Mouse (Mus musculus) right cerebral cortex, adult 18-20 months (tissue): ENCODE measurements at regions not wholly inside any gene's neighbourhood (a gene's known extent, or its start where the extent isn't known, plus 50 kb on each side); places are given as distances from the start of the nearest gene placed in this dataset.

Experiments used
- DNase-seq: peaks from one replicate; pipeline ENCODE4 v3.0.0; 2022; ENCODE audit warnings: mixed read lengths

- peak; percentile 33 for DNase-seq
Observed at GRCm38 (mm10) chr10:84048706-84049105, 326.0 kb downstream of the 1500009L16Rik start.

DNA sequence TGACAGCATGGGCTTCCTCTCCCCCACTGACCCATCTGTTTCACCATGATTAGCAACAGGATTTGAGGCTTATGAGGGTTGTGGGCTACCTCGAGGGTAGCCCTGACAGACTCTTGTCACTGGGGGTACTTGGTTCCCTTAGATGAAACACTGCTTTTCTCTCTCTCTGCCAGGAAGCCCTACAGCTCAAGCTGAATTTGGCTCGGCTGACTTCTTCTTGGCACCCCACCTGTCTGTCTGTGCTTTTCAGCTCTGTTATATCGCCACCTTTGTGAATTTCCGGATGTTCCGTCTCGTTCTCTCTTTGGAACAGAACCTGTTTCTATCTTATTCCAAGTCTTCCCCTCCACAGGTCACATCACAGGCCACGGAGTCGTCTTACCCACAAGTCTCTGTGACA, 330.0 kb downstream of the 1500009L16Rik start:
- DNase-seq: no peak

- DNase-seq: peak; percentile 48
Observed at GRCm38 (mm10) chr10:84054551-84055336, 332.1 kb downstream of the 1500009L16Rik start.

DNA sequence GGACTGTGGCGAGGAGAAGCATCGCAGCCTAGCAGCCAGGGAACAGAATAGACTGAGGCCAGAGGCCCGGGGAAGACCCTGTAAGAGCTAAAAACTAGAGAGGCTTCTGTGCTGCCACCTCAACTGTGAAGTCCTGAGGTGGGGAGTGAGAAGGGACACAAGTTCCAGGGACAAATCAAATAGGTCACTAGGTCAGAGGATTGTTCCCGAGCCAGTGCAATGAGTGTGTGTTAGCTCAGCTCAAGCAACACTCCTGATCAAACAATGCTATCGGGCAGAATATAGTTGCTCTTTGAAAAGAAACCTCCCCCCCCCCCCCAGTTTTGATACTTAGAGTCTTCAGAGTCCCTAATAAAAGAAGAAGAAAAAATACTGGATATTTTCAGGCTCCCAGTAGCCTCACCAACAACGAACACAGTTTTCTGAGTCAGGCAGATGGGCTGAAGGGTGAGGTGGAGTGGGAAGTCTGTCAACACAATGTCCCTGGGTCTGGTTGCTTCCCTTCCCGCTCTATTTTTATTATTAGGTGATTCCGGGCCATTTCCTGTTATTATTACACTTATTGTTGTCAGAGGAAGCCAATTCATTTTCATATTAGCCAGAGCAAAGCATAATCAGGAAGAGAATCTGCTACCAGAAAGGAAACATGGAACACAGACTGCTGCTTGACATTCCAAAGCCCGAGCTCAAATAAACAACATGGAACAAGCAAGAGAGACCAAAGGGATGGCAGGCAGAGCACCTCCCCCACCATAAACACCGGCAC, 332.9 kb downstream of the 1500009L16Rik start:
- no peak for DNase-seq

GRCm38 (mm10) chr10:84056323-84057169, 333.9 kb downstream of the 1500009L16Rik start:
- no peak for DNase-seq

- no peak for DNase-seq
Observed at GRCm38 (mm10) chr10:84058301-84058700, 335.6 kb downstream of the 1500009L16Rik start.

DNA sequence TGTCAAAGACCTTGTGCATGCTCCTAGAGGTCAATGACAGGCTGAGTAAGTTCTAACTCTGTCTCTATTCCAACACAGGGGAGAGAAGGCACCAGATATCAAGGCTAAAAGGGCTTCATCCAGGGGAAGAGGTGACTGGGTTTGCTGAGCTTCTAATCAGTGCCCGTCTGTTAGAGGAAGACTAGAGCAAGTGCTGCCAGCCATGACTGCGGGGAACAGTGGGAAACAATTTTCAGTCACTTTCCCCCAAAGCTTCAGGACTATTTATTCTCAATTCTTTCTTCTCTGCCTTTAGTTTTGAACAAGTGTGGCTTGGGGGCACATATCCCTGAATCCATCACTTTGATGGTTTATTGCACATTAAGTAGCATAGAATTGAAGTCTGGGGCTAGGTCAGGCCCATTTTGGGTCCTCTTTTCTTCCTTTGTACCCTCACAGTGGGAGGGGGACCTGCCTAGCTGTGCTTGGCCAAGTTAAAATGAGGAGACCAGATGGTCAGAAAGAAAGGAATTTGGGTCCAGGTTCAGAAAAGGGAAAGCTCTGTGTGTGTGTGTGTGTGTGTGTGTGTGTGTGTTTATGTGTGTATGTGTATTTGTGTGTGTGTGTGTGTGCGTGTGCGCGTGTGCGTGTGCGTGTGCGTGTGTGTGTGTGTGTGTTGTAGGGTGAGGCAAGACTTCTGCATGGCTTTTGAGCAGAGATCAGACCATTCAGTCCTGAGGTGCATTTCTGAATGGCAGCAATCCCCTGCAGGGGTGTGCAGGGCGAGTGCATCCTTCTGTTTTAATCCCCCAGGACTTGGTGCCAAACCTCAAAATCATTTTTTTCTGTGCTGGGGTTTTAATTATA, 337.2 kb downstream of the 1500009L16Rik start:
- no peak for DNase-seq

- peak; percentile 85 for DNase-seq
Observed at GRCm38 (mm10) chr10:84060492-84061218, 338.0 kb downstream of the 1500009L16Rik start.

DNA sequence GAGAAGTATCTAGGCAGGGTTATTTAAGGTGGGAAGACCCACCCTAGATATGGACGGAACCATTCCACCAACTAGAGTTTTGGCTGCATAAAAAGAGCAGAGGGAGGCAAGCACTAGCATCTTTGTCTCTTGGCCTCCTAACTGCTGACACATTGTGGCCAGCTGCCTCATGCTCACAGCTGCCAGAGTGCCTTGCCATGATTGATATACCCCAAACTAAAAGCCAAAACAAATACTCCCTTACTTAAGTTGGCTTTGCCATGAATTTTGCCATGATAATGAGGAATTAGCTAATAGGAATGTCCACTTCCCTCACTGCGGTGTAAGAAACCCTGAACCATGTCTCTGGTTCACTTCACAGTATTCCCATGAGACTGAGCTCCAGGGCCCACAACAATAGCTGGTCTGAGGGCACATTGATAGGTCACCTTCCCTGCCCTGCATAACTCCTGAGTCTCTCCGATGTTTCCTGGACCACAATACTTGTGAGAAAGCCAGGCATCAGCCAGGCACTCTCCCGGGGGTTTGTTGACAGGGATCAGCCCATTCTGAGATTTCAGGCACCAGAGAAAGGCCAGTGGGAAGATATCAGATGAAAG, 344.5 kb downstream of the 1500009L16Rik start:
- DNase-seq: no peak

- DNase-seq: no peak
Observed at GRCm38 (mm10) chr10:84069806-84070205, 347.1 kb downstream of the 1500009L16Rik start.

DNA sequence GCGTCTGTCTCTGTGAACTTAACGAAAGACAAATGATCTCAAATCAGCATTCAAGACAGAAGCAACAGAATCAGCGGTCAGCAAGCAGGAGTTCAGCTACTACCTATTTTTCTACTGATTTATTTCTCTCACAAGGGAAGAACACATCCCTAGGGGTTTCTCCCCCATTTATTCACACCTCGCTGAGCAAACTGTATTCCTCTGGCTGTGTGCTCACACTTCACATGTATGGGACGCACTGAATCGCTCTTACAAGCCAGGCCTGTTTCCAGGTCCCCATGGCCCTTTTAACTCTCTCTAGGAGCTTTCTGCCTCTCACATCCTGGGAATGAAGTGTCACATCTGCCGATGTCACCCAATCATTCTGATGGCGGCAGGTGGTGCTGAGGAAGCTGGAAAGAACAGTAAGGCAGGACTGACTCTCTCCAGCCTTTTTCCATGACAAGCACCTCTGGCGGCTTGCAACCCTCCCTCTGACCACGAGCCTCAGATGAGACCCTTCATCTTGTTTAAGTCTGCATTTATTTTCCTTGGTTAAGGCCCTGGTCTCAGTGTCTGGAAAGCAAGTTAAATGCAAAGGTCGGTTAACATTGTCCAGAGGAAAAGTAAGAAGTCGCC, 350.3 kb downstream of the 1500009L16Rik start:
- no peak for DNase-seq

GRCm38 (mm10) chr10:84075581-84075980, 352.9 kb downstream of the 1500009L16Rik start:
- no peak for DNase-seq

DNA sequence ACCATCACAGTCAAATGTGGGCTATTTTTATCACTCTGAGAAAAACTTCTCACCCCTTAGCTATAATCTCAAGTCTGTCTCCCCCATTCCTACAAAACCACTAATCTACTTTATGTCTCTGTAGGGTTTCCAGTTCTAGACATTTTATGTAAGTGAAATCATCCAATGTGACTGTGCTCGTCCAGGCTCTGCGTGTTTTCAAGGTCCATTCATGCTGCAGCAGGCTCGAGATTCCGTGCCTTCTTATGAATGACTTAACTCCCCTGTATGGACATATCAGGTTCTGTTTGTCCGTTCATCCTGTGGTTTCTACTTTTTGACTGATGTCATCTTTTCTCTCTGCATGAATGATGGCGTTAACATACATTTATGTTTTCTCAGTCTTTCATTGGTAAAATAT, 357.6 kb downstream of the 1500009L16Rik start:
- DNase-seq: no peak

DNA sequence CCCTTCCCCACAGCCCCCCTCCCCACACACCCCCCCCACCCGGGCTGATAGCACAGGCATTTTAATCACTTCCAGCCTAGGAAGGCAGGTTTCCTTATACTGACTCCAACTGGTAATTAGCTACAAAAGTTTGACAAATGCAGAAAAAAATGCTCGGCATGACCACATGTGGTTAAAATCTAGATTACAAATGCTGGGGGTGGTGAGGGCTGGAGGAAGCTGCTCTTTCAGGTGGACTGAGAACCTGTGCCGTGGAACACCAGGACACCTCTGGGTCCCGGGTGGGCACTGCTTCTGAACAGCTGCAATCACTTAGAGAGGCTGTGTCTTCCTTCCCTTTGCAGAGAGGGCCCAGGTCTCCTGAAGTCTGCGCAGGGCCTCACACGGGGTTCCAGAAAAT, 358.7 kb downstream of the Nuak1 start:
- DNase-seq: no peak

- no peak for DNase-seq
Observed at GRCm38 (mm10) chr10:84087528-84087927, 352.9 kb downstream of the Nuak1 start.

- no peak for DNase-seq
Observed at GRCm38 (mm10) chr10:84087929-84088328, 352.5 kb downstream of the Nuak1 start.

GRCm38 (mm10) chr10:84088799-84089778, 351.3 kb downstream of the Nuak1 start:
- DNase-seq: peak; percentile 61

DNA sequence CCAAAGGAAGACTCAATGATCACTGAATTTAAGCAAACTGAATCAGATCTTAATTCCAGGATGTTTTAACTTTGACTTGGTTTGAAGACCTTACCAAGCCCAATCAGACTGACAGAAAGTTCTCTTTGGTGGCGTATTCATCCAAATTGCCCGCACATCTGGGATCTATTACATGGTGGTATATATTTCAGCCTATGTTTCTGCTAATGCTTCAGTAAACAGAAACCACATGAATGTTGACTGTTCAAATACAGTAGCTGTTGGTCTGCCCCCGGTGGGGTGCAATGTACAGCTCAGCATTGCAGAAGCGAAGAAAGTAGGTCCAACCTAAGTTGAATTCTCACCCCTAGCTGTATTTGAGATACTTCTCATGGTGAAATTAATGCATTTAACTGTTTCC, 346.5 kb downstream of the Nuak1 start:
- DNase-seq: no peak

DNA sequence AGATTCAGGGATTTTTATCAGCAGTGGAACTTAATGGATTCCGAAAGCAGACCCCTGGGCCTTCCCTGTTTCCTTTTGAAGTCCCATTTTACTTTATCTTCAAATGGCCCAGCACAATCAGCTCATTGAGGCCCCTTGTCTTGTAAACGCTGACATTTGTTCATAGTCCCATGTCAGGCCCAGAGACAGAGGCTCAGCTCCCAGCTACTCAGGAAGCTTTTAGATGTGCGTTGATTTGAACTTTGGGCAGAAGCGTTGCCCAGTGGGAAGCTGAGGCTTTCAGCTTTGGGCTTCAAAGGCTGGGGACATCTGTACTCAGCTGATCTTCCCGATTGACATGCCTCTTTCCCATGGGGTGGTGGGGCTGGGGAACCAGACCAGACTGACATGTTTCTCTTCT, 343.2 kb downstream of the Nuak1 start:
- no peak for DNase-seq
